Mouse (Mus musculus) limb, embryonic 12.5 days (tissue): ENCODE results near the gene Epha4. TPM values are rescaled to one million over a fixed set of nuclear protein-coding genes. Genes with fewer than 3 reads are reported as not detected.

Experiments used
- ATAC-seq: fragments of 200-750 bp; cut with Nextera tagmentation; 2 replicates; pipeline ENCODE4 v1.8.0; 2017; ENCODE audit warnings: low read depth, moderate TSS enrichment; ENCODE audit not compliant: insufficient number of reproducible peaks, insufficient read depth, low FRiP score, low TSS enrichment
- H3K27ac ChIP-seq: fragments of 300-500 bp; sonication (generic); 2 replicates; pipeline ENCODE4 v1.5.1; 2016; ENCODE audit warnings: mild to moderate bottlenecking, moderate library complexity
- H3K27me3 ChIP-seq: fragments of 300-500 bp; sonication (generic); 2 replicates; pipeline ENCODE4 v1.6.1; 2016; ENCODE audit warnings: mild to moderate bottlenecking, moderate library complexity
- H3K36me3 ChIP-seq: fragments of 300-500 bp; sonication (generic); 2 replicates; pipeline ENCODE4 v1.6.1; 2016; ENCODE audit warnings: mild to moderate bottlenecking, moderate library complexity
- H3K4me1 ChIP-seq: fragments of 300-500 bp; sonication (generic); replicated peaks from 2 replicates; pipeline ENCODE4 v1.6.1; 2016
- H3K4me2 ChIP-seq: fragments of 300-500 bp; sonication (generic); 2 replicates; pipeline ENCODE4 v1.6.1; 2016; ENCODE audit warnings: mild to moderate bottlenecking, moderate library complexity
- H3K4me3 ChIP-seq: fragments of 300-500 bp; sonication (generic); replicated peaks from 2 replicates; pipeline ENCODE4 v1.5.1; 2016; ENCODE audit warnings: mild to moderate bottlenecking
- H3K9ac ChIP-seq: fragments of 300-500 bp; sonication (generic); replicated peaks from 2 replicates; pipeline ENCODE4 v1.6.1; 2016; ENCODE audit warnings: mild to moderate bottlenecking, moderate library complexity
- H3K9me3 ChIP-seq: fragments of 300-500 bp; sonication (generic); 2 replicates; pipeline ENCODE4 v1.6.1; 2016; ENCODE audit warnings: mild to moderate bottlenecking, moderate library complexity
- WGBS: fragments of 180-500 bp; shearing (Covaris S2); methylation state at CpG from one replicate; pipeline ENCODE4 v1.1.7; 2016; 5-methylcytosine and 5-hydroxymethylcytosine counted together
- polyA plus RNA-seq: library from polyadenylated mRNA; unstranded; fragments of >200 nt; fragmentation: Nextera tagmentation; extraction: Ambion mirVana; gene quantifications from 2 replicates; pipeline ENCODE4 v1.2.1, GENCODE M21; 2016

The Epha4 gene
- polyA plus RNA-seq, 1 experiment from 2014 or later = 57.7 TPM

GRCm38 (mm10) chr1:77497506-77497905, 17.4 kb downstream of the Epha4 start:
- Histone ChIP-seq H3K27ac (no peak overlapping the region), H3K9me3 (no peaks in the 10 kb centered on the region), H3K4me1 (peaks cover 51% of the 10 kb centered on the region), H3K27me3 (no peaks in the 10 kb centered on the region), H3K9ac (no peak overlapping the region), H3K36me3 (peaks cover 27% of the 10 kb centered on the region), H3K4me2 (0 out of 2 replicates have a peak overlapping the region, but pooled peaks have one; percentile 24), H3K4me3 (no peak overlapping the region)
- no peak for ATAC-seq
- WGBS = 47% methylated on average over 4 of the region's 4 CpGs

GRCm38 (mm10) chr1:77496468-77497181, 18.3 kb downstream of the Epha4 start:
- Histone ChIP-seq H3K9me3 (no peaks in the 10 kb centered on the region), H3K36me3 (peaks cover 24% of the 10 kb centered on the region), H3K9ac (no peak overlapping the region), H3K27me3 (no peaks in the 10 kb centered on the region), H3K4me2 (peak overlapping the region; percentile 24), H3K4me1 (peaks cover 52% of the 10 kb centered on the region), H3K4me3 (no peak overlapping the region; the same call in 1 of the 2 replicates), H3K27ac (no peak overlapping the region)
- 28% methylated on average over 11 of the region's 11 CpGs for WGBS
- no peak for ATAC-seq

- peaks cover 20% of the 10 kb centered on the region for H3K36me3 ChIP-seq
- WGBS = 12% methylated on average over 7 of the region's 7 CpGs
Observed at GRCm38 (mm10) chr1:77495790-77496158, 19.1 kb downstream of the Epha4 start.

GRCm38 (mm10) chr1:77495030-77495789, 19.7 kb downstream of the Epha4 start:
- H3K9me3 ChIP-seq = no peaks in the 10 kb centered on the region
- no peak overlapping the region for H3K4me3 ChIP-seq
- WGBS = 23% methylated on average over 10 of the region's 10 CpGs
- peaks cover 17% of the 10 kb centered on the region for H3K36me3 ChIP-seq
- peaks cover 52% of the 10 kb centered on the region for H3K4me1 ChIP-seq
- no peak overlapping the region for H3K9ac ChIP-seq
- H3K27ac ChIP-seq = no peak overlapping the region
- ATAC-seq = no peak
- H3K4me2 ChIP-seq = 0 out of 2 replicates have a peak overlapping the region, but pooled peaks have one; percentile 9
- H3K27me3 ChIP-seq = no peaks in the 10 kb centered on the region

More at GRCm38 (mm10) chr1:77495790-77496158, 19.1 kb downstream of the Epha4 start:
- Histone ChIP-seq H3K9me3 (no peaks in the 10 kb centered on the region), H3K27ac (no peak overlapping the region), H3K4me1 (peaks cover 52% of the 10 kb centered on the region), H3K4me3 (no peak overlapping the region), H3K9ac (no peak overlapping the region), H3K27me3 (no peaks in the 10 kb centered on the region), H3K4me2 (0 out of 2 replicates have a peak overlapping the region, but pooled peaks have one; percentile 9)
- no peak for ATAC-seq

GRCm38 (mm10) chr1:77493841-77494635, 20.9 kb downstream of the Epha4 start:
- H3K4me3 ChIP-seq = no peak overlapping the region
- WGBS = 49% methylated on average over 10 of the region's 10 CpGs
- no peaks in the 10 kb centered on the region for H3K27me3 ChIP-seq
- H3K9ac ChIP-seq = no peak overlapping the region
- ATAC-seq = no peak
- H3K27ac ChIP-seq = no peak overlapping the region
- no peaks in the 10 kb centered on the region for H3K9me3 ChIP-seq
- H3K4me1 ChIP-seq = peaks cover 49% of the 10 kb centered on the region
- H3K36me3 ChIP-seq = peaks cover 8% of the 10 kb centered on the region; the same call in 1 of the 2 replicates
- H3K4me2 ChIP-seq = no peak overlapping the region

- peaks cover 17% of the 10 kb centered on the region for H3K4me1 ChIP-seq
- H3K36me3 ChIP-seq = peaks cover 11% of the 10 kb centered on the region
- H3K9ac ChIP-seq = no peak overlapping the region
- H3K27me3 ChIP-seq = no peaks in the 10 kb centered on the region
- no peak overlapping the region for H3K4me3 ChIP-seq
- H3K27ac ChIP-seq = no peak overlapping the region
- 97% methylated on average over 6 of the region's 6 CpGs for WGBS
- ATAC-seq = no peak
- H3K4me2 ChIP-seq = no peak overlapping the region
- H3K9me3 ChIP-seq = no peaks in the 10 kb centered on the region
Observed at GRCm38 (mm10) chr1:77490166-77490565, 24.7 kb downstream of the Epha4 start.

- Histone ChIP-seq H3K4me2 (no peak overlapping the region), H3K27me3 (no peaks in the 10 kb centered on the region), H3K36me3 (peaks cover 11% of the 10 kb centered on the region), H3K9ac (no peak overlapping the region), H3K27ac (no peak overlapping the region), H3K9me3 (no peaks in the 10 kb centered on the region), H3K4me1 (peaks cover 13% of the 10 kb centered on the region), H3K4me3 (no peak overlapping the region)
- ATAC-seq = no peak
- WGBS = 83% methylated on average over 7 of the region's 7 CpGs
Observed at GRCm38 (mm10) chr1:77489387-77489786, 25.5 kb downstream of the Epha4 start.

- Histone ChIP-seq H3K36me3 (peaks cover 11% of the 10 kb centered on the region), H3K27me3 (no peaks in the 10 kb centered on the region), H3K4me2 (no peak overlapping the region), H3K4me1 (peaks cover 4% of the 10 kb centered on the region; the same call in 1 of the 2 replicates), H3K4me3 (no peak overlapping the region), H3K9ac (no peak overlapping the region), H3K9me3 (no peaks in the 10 kb centered on the region), H3K27ac (no peak overlapping the region)
- 89% methylated on average over 13 of the region's 13 CpGs for WGBS
- ATAC-seq = no peak
Observed at GRCm38 (mm10) chr1:77487856-77488462, 26.9 kb downstream of the Epha4 start.

- WGBS = 87% methylated on average over 6 of the region's 6 CpGs
- no peaks in the 10 kb centered on the region for H3K4me1 ChIP-seq
Observed at GRCm38 (mm10) chr1:77484766-77485596, 29.9 kb downstream of the Epha4 start.

GRCm38 (mm10) chr1:77475808-77476413, 39.0 kb downstream of the Epha4 start:
- Histone ChIP-seq H3K9me3 (no peaks in the 10 kb centered on the region), H3K36me3 (peaks cover 18% of the 10 kb centered on the region), H3K27me3 (no peaks in the 10 kb centered on the region), H3K4me2 (no peak overlapping the region), H3K9ac (no peak overlapping the region), H3K4me1 (peaks cover 22% of the 10 kb centered on the region), H3K4me3 (no peak overlapping the region), H3K27ac (no peak overlapping the region)
- no peak for ATAC-seq
- 76% methylated on average over 3 of the region's 3 CpGs for WGBS

More at GRCm38 (mm10) chr1:77484766-77485596, 29.9 kb downstream of the Epha4 start:
- Histone ChIP-seq H3K9ac (no peak overlapping the region), H3K9me3 (no peaks in the 10 kb centered on the region), H3K36me3 (peaks cover 7% of the 10 kb centered on the region), H3K4me3 (no peak overlapping the region), H3K27ac (no peak overlapping the region), H3K27me3 (no peaks in the 10 kb centered on the region), H3K4me2 (no peak overlapping the region)
- no peak for ATAC-seq
